Mouse (Mus musculus) myocyte (in vitro differentiated cells): ENCODE results near the gene Mical1.

ENCODE experiments used
- CEBPB ChIP-seq: IDR thresholded peaks from 2 replicates; pipeline ENCODE4 v1.6.1; 2011; ENCODE audit warnings: mild to moderate bottlenecking, moderate library complexity; ENCODE audit not compliant: poor library complexity, insufficient read depth, severe bottlenecking
- E2F4 ChIP-seq: IDR thresholded peaks from one replicate; pipeline ENCODE4 v1.6.1; 2011; ENCODE audit warnings: mild to moderate bottlenecking, control low read depth, moderate library complexity; ENCODE audit not compliant: insufficient read depth
- MAX ChIP-seq: IDR thresholded peaks from one replicate; pipeline ENCODE4 v1.6.1; 2011; ENCODE audit warnings: low read depth, mild to moderate bottlenecking, control low read depth
- MYOD1 ChIP-seq, 3 experiments: IDR thresholded peaks; one replicate each; pipeline ENCODE4 v1.6.1; 2011; ENCODE audit warnings: control low read depth in 2 of 3, low read depth in 2 of 3, mild to moderate bottlenecking in 2 of 3, moderate library complexity in 1 of 3; ENCODE audit not compliant: insufficient read length in 2 of 3, control insufficient read depth in 1 of 3
- MYOG ChIP-seq, 3 experiments: IDR thresholded peaks; one replicate each; pipeline ENCODE4 v1.6.1; 2011; ENCODE audit warnings: control low read depth in 2 of 3, low read depth in 2 of 3, mild to moderate bottlenecking in 2 of 3; ENCODE audit not compliant: insufficient read length in 2 of 3, control insufficient read depth in 1 of 3, insufficient read depth in 1 of 3
- POLR2A ChIP-seq: IDR thresholded peaks from one replicate; pipeline ENCODE4 v1.6.1; 2011; ENCODE audit warnings: low read depth, mild to moderate bottlenecking, control low read depth, moderate library complexity; ENCODE audit not compliant: insufficient read length
- POLR2AphosphoS2 ChIP-seq: IDR thresholded peaks from one replicate; pipeline ENCODE4 v1.6.1; 2011; ENCODE audit warnings: low read depth, control low read depth; ENCODE audit not compliant: insufficient read length
- REST ChIP-seq: IDR thresholded peaks from one replicate; pipeline ENCODE4 v1.6.1; 2011; ENCODE audit warnings: mild to moderate bottlenecking, control low read depth, moderate library complexity; ENCODE audit not compliant: insufficient read depth, insufficient read length
- SRF ChIP-seq: IDR thresholded peaks from one replicate; pipeline ENCODE4 v1.6.1; 2011; ENCODE audit warnings: low read depth; ENCODE audit not compliant: control insufficient read depth, insufficient read length
- TCF12 ChIP-seq: IDR thresholded peaks from one replicate; pipeline ENCODE4 v1.6.1; 2011; ENCODE audit warnings: mild to moderate bottlenecking, control low read depth; ENCODE audit not compliant: poor library complexity, insufficient read depth, severe bottlenecking
- TCF3 ChIP-seq: IDR thresholded peaks from one replicate; pipeline ENCODE4 v1.6.1; 2011; ENCODE audit warnings: low read depth, control low read depth; ENCODE audit not compliant: insufficient read length
- USF1 ChIP-seq: IDR thresholded peaks from one replicate; pipeline ENCODE4 v1.6.1; 2011; ENCODE audit warnings: low read depth, mild to moderate bottlenecking, control low read depth, moderate library complexity

DNA sequence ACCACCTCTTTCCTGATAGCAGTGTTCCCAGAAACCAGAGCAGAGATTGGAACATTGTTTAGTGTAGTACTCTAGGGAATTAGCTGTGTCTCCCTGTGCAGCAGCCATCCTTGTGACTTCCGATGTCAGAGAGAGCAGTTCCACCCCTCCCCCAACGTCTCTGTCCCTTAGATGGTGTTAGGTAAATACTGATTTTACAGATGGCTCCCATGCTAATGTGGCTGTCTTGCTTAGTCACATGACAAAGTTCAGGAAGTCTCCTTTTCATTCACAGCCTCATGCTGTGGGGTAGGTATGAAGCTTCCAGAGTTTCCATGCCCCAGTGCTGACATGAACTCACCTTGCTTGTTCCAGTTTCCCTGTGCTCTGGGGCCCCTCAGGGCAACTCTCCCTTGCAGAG lies 15.6 kb upstream of the Mical1 start:
- no peak for TF ChIP-seq POLR2A
- no peak for TF ChIP-seq MYOG (IDR thresholded peaks at IDR 0.05; ENCODE audit: control insufficient read depth in 1 of 3, insufficient read depth in 1 of 3, insufficient read length in 2 of 3, low read depth in 2 of 3)
- TF ChIP-seq TCF12 = no peak
- TF ChIP-seq MAX = no peak
- TF ChIP-seq MYOD1 (IDR thresholded peaks at IDR 0.05; ENCODE audit: control insufficient read depth in 1 of 3, insufficient read length in 2 of 3, low read depth in 2 of 3) = no peak
- no peak for TF ChIP-seq USF1
- no peak for TF ChIP-seq POLR2AphosphoS2
- no peak for TF ChIP-seq REST
- no peak for TF ChIP-seq E2F4
- no peak for TF ChIP-seq CEBPB
- TF ChIP-seq TCF3 = no peak
- TF ChIP-seq SRF = no peak
